In the genomic region with DNA sequence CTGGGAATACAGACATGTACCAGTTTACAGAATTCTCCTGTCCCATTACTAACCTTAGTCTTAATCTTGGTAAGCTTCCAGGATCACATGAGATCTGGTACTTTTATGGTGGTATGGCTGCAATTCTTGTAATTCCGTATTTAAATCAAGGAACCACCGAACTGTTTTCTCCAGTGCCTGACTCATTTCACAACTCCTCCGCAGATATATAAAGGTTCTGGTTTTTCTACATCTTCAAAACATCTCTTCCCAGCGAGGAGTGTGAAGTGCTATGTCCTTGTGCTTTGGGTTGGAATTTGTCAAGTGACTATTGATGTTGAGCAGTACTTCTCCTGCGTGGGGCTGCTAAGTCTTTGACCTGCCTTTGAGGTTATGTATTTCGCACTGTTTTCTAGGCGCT, we compare ENCODE assay signal across 19 mouse cellular contexts.
"Had no signal": no experiment of that assay in that cellular context is flagged by ENCODE, and none has a peak within 500 bp of the region (broad histone marks: within the 10 kb centered on the region; RNA-seq: fewer than 3 reads in every experiment).

No protein-coding gene starts in this region.

- H3K4me3 ChIP-seq: limb, embryonic 10.5 days; limb, embryonic 13.5 days; liver, embryonic 13.5 days; midbrain, embryonic 12.5 days; myocyte; neural tube, embryonic 13.5 days had no signal

- ATAC-seq: intestine, embryonic 16.5 days; midbrain, embryonic 16.5 days had no signal

- H3K9ac ChIP-seq: limb, embryonic 13.5 days; liver, embryonic 13.5 days; midbrain, embryonic 12.5 days; neural tube, embryonic 13.5 days had no signal

- H3K36me3 ChIP-seq: limb, embryonic 10.5 days; limb, embryonic 13.5 days; liver, embryonic 13.5 days; midbrain, embryonic 12.5 days; neural tube, embryonic 13.5 days had no signal

- H3K4me1 ChIP-seq: liver, embryonic 13.5 days; midbrain, embryonic 12.5 days; neural tube, embryonic 13.5 days had no signal

- H3K27ac ChIP-seq: limb, embryonic 10.5 days; limb, embryonic 13.5 days; liver, embryonic 13.5 days; midbrain, embryonic 12.5 days; neural tube, embryonic 13.5 days had no signal

- H3K4me2 ChIP-seq: limb, embryonic 13.5 days; liver, embryonic 13.5 days; midbrain, embryonic 12.5 days; neural tube, embryonic 13.5 days had no signal

- DNase-seq: kidney, adult 18-20 months; kidney, adult 9 months; kidney, postnatal 14 days; kidney, postnatal 4 days; liver, embryonic 13.5 days; lung, adult 2 months; lung, postnatal 14 days; lung, postnatal 4 days; right cerebral cortex, postnatal 25 days; thymus, adult 2 months; thymus, postnatal 14 days; thymus, postnatal 4 days had no signal

- H3K9me3 ChIP-seq: limb, embryonic 10.5 days; limb, embryonic 13.5 days; liver, embryonic 13.5 days; midbrain, embryonic 12.5 days; neural tube, embryonic 13.5 days had no signal
